Mouse (Mus musculus) adrenal gland, postnatal 10 days (tissue): ENCODE measurements around the gene Slc29a2. TPM values are rescaled to one million over a fixed set of nuclear protein-coding genes. Genes with fewer than 3 reads are reported as not detected.

Source experiments
- DNase-seq: peaks from one replicate; pipeline ENCODE4 v3.0.0; 2021; ENCODE audit warnings: mixed read lengths
- total RNA-seq, 2 experiments: library from RNA; stranded (reverse); gene quantifications; 2 replicates each; pipeline ENCODE4 v1.2.3; 2021

The Slc29a2 gene
- total RNA-seq, 2 experiments from 2014 or later, result 3.2 to 5.1 TPM

DNA sequence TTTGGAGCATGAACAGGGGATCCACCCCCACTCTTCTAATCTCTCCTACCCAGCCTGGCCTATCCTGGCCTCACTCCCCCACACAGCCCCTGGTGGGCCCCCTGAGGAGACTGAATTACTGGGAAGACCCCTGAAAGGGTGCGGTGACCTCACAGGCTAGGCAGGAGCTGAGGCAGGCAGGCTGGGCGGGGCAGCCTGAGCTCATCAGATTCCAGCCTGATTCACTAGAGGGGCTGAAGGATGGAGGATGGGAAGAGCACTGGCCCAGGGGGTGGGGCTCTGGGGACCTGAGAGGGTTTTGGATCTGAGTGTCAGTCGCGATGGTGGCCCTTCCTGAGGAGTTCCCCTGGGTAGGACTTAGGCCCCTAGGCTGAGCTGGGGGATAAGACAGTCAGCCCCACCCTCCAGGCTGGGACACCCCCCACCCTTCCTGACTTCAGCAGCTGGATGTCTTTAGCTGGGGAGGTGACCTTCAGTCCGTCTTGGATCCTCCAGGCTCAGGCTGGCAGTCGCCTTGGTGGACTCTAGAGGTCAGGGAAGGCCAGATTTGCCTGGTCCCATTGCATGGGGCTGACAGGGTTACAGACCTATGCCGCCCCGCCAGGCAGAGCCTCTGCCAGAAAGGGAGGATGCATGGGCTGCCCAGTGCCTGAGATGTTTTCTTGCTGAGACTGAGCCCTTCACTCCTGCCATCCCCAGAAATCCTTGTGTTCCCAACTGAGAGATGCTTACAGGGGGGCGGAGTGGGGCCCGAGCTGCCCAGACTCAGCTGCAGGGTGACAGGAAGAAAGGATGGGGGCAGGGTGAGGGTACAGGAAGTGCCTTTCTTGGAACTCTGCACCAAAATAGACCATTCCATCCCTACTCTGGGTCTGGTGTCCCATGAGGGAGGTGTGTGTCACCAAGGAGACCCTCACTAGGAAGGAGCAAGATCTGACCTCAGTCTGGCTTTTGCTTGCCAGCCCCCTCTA is 35.4 kb downstream of the Slc29a2 start:
- DNase-seq, result no peak

GRCm38 (mm10) chr19:5060365-5061330 is 37.0 kb downstream of the Slc29a2 start:
- no peak for DNase-seq

DNA sequence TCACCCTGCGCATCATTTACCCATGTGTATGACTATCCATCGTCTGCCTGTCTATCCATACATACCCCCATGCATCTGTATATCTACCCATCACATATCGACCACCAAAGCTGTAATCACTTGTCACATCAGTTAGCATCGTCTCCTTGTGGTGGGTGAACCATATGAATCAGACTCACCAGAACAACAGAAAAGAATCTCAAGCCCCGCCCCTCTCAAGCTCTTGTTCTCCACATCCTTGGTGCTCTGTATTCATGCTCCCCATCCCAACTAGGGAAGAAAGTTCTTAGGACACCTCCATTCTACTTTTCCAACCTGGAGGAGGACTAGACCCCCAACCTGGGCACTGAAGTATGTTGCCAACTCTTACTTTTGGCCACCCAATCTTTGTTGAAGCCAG is 38.4 kb downstream of the Slc29a2 start:
- DNase-seq, result no peak

- no peak for DNase-seq
Measured at GRCm38 (mm10) chr19:5062446-5062845, 38.8 kb downstream of the Slc29a2 start.

DNA sequence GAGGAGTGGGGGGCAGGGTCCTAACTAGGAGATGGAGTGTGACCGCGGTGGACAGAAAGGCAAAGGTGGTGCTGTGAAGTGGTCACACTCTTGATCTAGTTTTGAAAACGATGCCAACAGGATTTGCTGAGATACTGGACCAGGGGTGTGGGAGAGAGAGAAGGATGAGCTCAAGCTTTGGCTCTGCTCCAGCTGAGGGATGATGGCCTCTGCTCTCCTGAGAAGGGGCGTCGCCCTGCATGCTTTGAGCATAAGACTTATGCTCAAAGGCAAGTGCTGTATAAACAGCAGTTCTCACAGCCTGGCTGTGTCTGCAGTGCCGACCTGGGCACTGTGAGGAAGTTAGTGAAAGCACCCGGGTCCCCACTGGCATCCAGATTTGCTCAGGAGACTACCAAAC is 41.4 kb downstream of the Slc29a2 start:
- no peak for DNase-seq

- DNase-seq, result no peak
Measured at GRCm38 (mm10) chr19:5067040-5067799, 43.6 kb downstream of the Slc29a2 start.

DNA sequence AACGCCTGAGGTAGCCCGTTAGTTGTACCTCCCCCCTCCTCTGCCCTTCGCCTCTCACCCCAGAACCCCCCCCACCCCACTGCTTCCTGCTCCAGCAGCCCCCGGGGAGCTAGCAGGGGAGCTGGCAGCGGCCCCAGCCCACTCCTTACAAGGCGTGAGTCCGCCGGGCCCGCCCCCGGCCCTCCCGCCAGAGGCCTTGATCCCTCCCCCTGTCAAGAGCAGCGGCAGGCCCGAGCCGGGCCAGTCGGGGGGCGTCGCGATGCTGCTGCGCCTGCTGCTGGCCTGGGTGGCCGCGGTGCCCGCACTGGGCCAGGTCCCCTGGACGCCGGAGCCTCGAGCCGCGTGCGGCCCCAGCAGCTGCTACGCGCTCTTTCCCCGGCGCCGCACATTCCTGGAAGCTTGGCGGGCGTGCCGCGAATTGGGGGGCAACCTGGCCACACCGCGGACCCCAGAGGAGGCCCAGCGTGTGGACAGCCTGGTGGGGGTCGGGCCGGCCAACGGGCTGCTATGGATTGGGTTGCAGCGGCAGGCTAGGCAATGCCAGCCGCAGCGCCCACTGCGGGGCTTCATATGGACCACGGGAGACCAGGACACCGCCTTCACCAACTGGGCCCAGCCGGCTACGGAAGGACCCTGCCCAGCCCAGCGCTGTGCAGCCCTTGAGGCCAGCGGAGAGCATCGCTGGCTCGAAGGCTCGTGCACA is 44.4 kb downstream of the Slc29a2 start, which contains the start of gene Cd248:
Cd248 (plus strand) TSS at position 212 of the 703 bp plus-strand sequence.
- DNase-seq, result peak; percentile 79

GRCm38 (mm10) chr19:5068570-5069234 is 45.0 kb downstream of the Slc29a2 start:
- DNase-seq, result peak; percentile 48

- no peak for DNase-seq
Measured at GRCm38 (mm10) chr19:5069486-5069885, 45.8 kb downstream of the Slc29a2 start.

GRCm38 (mm10) chr19:5069978-5070377 is 46.3 kb downstream of the Slc29a2 start:
- no peak for DNase-seq

GRCm38 (mm10) chr19:5071077-5071476 is 47.4 kb downstream of the Slc29a2 start:
- DNase-seq, result no peak

GRCm38 (mm10) chr19:5071545-5072369 is 48.1 kb downstream of the Slc29a2 start:
- peak; percentile 82 for DNase-seq

DNA sequence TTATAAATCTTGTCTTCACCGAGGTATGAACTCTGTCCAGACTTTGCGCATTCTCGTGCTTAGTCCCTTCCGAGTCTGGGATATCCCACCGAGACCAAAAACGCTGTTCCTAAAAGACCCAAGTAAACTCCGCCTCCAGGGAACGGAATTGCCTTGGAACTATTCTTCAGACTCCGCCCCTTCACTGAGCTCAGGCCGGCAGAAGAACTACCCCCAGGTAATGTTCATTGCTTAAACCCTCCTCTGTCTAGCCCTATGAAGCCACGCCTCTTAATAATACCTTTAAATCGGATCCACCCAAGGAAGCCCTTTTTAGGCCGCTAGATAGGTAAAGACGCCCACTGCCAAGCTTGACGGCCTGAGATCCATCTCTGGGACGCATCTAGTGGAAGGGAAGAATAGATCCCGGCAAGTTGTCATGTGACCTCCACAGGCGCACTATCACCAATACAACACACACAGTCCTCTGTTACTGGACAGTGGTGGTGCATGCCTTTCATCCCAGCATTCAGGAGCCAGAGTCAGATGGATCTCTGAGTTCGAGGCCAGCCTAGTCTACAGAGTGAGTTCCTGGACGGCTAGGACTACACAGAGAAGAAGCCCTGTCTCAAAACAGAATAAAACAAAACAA is 48.8 kb downstream of the Slc29a2 start:
- DNase-seq, result no peak

GRCm38 (mm10) chr19:5073028-5073427 is 49.4 kb downstream of the Slc29a2 start:
- peak; percentile 70 for DNase-seq

DNA sequence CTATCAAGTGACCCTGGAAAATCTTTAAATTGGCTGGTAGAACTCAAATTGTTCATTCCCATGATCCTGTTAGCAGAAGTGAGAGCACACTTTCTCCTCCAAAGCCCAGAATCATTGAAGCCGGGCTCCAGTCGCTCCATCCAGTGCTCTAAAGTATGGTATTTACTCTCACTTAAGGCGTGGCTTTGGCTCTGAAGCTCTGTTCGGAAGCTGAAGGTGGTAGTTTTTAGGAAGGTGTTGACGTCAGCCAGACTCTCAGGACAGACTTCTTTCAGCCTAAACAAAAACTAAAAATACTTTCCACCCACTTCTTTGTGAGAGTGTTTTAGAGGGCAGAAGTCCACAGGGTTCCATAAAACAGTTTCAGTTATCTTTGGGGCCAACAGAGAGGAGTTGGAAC is 49.9 kb downstream of the Slc29a2 start:
- DNase-seq, result no peak

GRCm38 (mm10) chr19:5079279-5079678 is 55.6 kb downstream of the Slc29a2 start:
- no peak for DNase-seq
